Mouse (Mus musculus) midbrain, embryonic 15.5 days (tissue): ENCODE results near the gene Gm8334. TPM values are rescaled to one million over a fixed set of nuclear protein-coding genes. Genes with fewer than 3 reads are reported as not detected.
"Not testable (repeated sequence)": the region's sequence is repeated elsewhere in the genome, so short reads cannot be mapped to it uniquely, and the experiment has no call there.

Experiments
- ATAC-seq: fragments of 200-750 bp; cut with Nextera tagmentation; replicated peaks from 2 replicates; pipeline ENCODE4 v1.8.0; 2017; ENCODE audit warnings: moderate TSS enrichment
- H3K27ac ChIP-seq: fragments of 300-500 bp; sonication (generic); 2 replicates; pipeline ENCODE4 v1.5.1; 2015; ENCODE audit warnings: mild to moderate bottlenecking, inconsistent platforms
- H3K27me3 ChIP-seq: fragments of 300-500 bp; sonication (generic); replicated peaks from 2 replicates; pipeline ENCODE4 v1.6.1; 2015; ENCODE audit warnings: inconsistent platforms
- H3K36me3 ChIP-seq: fragments of 300-500 bp; sonication (generic); replicated peaks from 2 replicates; pipeline ENCODE4 v1.6.1; 2015; ENCODE audit warnings: inconsistent platforms
- H3K4me1 ChIP-seq: fragments of 300-500 bp; sonication (generic); 2 replicates; pipeline ENCODE4 v1.6.1; 2015; ENCODE audit warnings: inconsistent platforms
- H3K4me2 ChIP-seq: fragments of 300-500 bp; sonication (generic); 2 replicates; pipeline ENCODE4 v1.6.1; 2015; ENCODE audit warnings: inconsistent platforms, mild to moderate bottlenecking, moderate library complexity
- H3K4me3 ChIP-seq: fragments of 300-500 bp; sonication (generic); 2 replicates; pipeline ENCODE4 v1.5.1; 2015; ENCODE audit warnings: mild to moderate bottlenecking, inconsistent platforms
- H3K9ac ChIP-seq: fragments of 300-500 bp; sonication (generic); 2 replicates; pipeline ENCODE4 v1.6.1; 2015; ENCODE audit warnings: mild to moderate bottlenecking, inconsistent platforms
- H3K9me3 ChIP-seq: fragments of 300-500 bp; sonication (generic); 2 replicates; pipeline ENCODE4 v1.6.1; 2016; ENCODE audit warnings: inconsistent platforms
- WGBS: fragments of 180-500 bp; shearing (Covaris S2); methylation state at CpG from one replicate; pipeline ENCODE4 v1.1.7; 2015; ENCODE audit warnings: mixed read lengths; 5-methylcytosine and 5-hydroxymethylcytosine counted together
- polyA plus RNA-seq: library from polyadenylated mRNA; unstranded; fragments of >200 nt; fragmentation: Nextera tagmentation; extraction: Ambion mirVana; gene quantifications from 2 replicates; pipeline ENCODE4 v1.2.1, GENCODE M21; 2015

Gene Gm8334
- polyA plus RNA-seq, result not detected in 2 replicates

GRCm38 (mm10) chrX:148615053-148615452 lies at the start of gene Gm8334:
TSS of gene Gm8334 (minus strand) at chrX:148615153.
- not testable (repeated sequence) for H3K4me1 ChIP-seq, H3K4me3 ChIP-seq, H3K27ac ChIP-seq, H3K4me2 ChIP-seq, H3K9ac ChIP-seq, H3K27me3 ChIP-seq, ATAC-seq, H3K9me3 ChIP-seq, H3K36me3 ChIP-seq
- WGBS, result 90% methylated on average over 4 of the region's 7 CpGs

GRCm38 (mm10) chrX:148663298-148663697 lies 48.3 kb upstream of the Gm8334 start, which contains the start of gene Gm15127:
TSS of gene Gm15127 (plus strand) at chrX:148663598.
- not testable (repeated sequence) for H3K4me2 ChIP-seq, H3K4me3 ChIP-seq, ATAC-seq, H3K4me1 ChIP-seq, H3K9ac ChIP-seq, H3K9me3 ChIP-seq, H3K27ac ChIP-seq, H3K36me3 ChIP-seq, H3K27me3 ChIP-seq
- 53% methylated on average over 3 of the region's 4 CpGs for WGBS

Other genes with a start within 250 kb of the Gm8334 start
- gene Gm15114, start 126.2 kb downstream of the Gm8334 start, polyA plus RNA-seq, result not detected in 2 replicates
- not detected in 2 replicates for gene Gm15127, start 48.4 kb upstream of the Gm8334 start, polyA plus RNA-seq
- not detected in 2 replicates for gene Luzp4, start 242.5 kb upstream of the Gm8334 start, polyA plus RNA-seq